Mouse (Mus musculus) embryonic facial prominence, embryonic 14.5 days (tissue): ENCODE measurements around the gene Slco3a1. TPM values are rescaled to one million over a fixed set of nuclear protein-coding genes. Genes with fewer than 3 reads are reported as not detected.

Experiments
- ATAC-seq: fragments of 200-750 bp; cut with Nextera tagmentation; 2 replicates; pipeline ENCODE4 v1.8.0; 2017; ENCODE audit warnings: low read depth, moderate number of reproducible peaks, moderate TSS enrichment
- DNase-seq: peaks from one replicate; pipeline ENCODE4 v3.0.0-alpha.2; 2015; ENCODE audit warnings: low spot score
- H3K27ac ChIP-seq: fragments of 300-500 bp; sonication (generic); replicated peaks from 2 replicates; pipeline ENCODE4 v1.5.1; 2014; ENCODE audit warnings: low read depth, mild to moderate bottlenecking, low read length, moderate library complexity
- H3K27me3 ChIP-seq: fragments of 300-500 bp; sonication (generic); replicated peaks from 2 replicates; pipeline ENCODE4 v1.6.1; 2014; ENCODE audit warnings: low read length; ENCODE audit not compliant: control insufficient read depth, insufficient read depth
- H3K36me3 ChIP-seq: fragments of 300-500 bp; sonication (generic); 2 replicates; pipeline ENCODE4 v1.6.1; 2014; ENCODE audit warnings: low read length, mixed read lengths; ENCODE audit not compliant: control insufficient read depth, insufficient read depth
- H3K4me1 ChIP-seq: fragments of 300-500 bp; sonication (generic); 2 replicates; pipeline ENCODE4 v1.6.1; 2014; ENCODE audit warnings: antibody characterized with exemption, low read length; ENCODE audit not compliant: control insufficient read depth, insufficient read depth
- H3K4me2 ChIP-seq: fragments of 300-500 bp; sonication (generic); 2 replicates; pipeline ENCODE4 v1.6.1; 2014; ENCODE audit warnings: low read depth, mild to moderate bottlenecking, low read length, moderate library complexity, mixed read lengths
- H3K4me3 ChIP-seq: fragments of 300-500 bp; sonication (generic); 2 replicates; pipeline ENCODE4 v1.5.1; 2014; ENCODE audit warnings: low read depth, mild to moderate bottlenecking, low read length
- H3K9ac ChIP-seq: fragments of 300-500 bp; sonication (generic); 2 replicates; pipeline ENCODE4 v1.6.1; 2014; ENCODE audit warnings: low read depth, mild to moderate bottlenecking, low read length, moderate library complexity, mixed read lengths
- H3K9me3 ChIP-seq: fragments of 300-500 bp; sonication (generic); 2 replicates; pipeline ENCODE4 v1.6.1; 2016; ENCODE audit warnings: low read length; ENCODE audit not compliant: control insufficient read depth
- WGBS: fragments of 180-500 bp; shearing (Covaris S2); extraction: QIAGEN DNeasy Blood & Tissue Kit; methylation state at CpG from one replicate; pipeline ENCODE4 v1.1.7; 2014; 5-methylcytosine and 5-hydroxymethylcytosine counted together
- polyA plus RNA-seq: library from polyadenylated mRNA; unstranded; fragments of >200 nt; fragmentation: Nextera tagmentation; extraction: Ambion mirVana; gene quantifications from 2 replicates; pipeline ENCODE4 v1.2.1, GENCODE M21; 2014

The Slco3a1 gene
- polyA plus RNA-seq, 1 experiment from 2014 or later: 13.9 TPM

GRCm38 (mm10) chr7:74525586-74525985 is 29.0 kb downstream of the Slco3a1 start:
- H3K36me3 ChIP-seq: no peaks in the 10 kb centered on the region
- no peaks in the 10 kb centered on the region for H3K9me3 ChIP-seq
- no peak overlapping the region for H3K27ac ChIP-seq
- no peak overlapping the region for H3K4me3 ChIP-seq
- no peaks in the 10 kb centered on the region for H3K27me3 ChIP-seq
- no peak for ATAC-seq
- H3K9ac ChIP-seq: no peak overlapping the region
- DNase-seq: no peak
- H3K4me2 ChIP-seq: no peak overlapping the region
- H3K4me1 ChIP-seq: no peaks in the 10 kb centered on the region
- WGBS: 88% methylated on average over 2 of the region's 2 CpGs

- Histone ChIP-seq H3K4me1 (no peaks in the 10 kb centered on the region), H3K27ac (no peak overlapping the region), H3K36me3 (no peaks in the 10 kb centered on the region), H3K27me3 (no peaks in the 10 kb centered on the region), H3K4me3 (no peak overlapping the region), H3K9ac (no peak overlapping the region), H3K9me3 (no peaks in the 10 kb centered on the region), H3K4me2 (no peak overlapping the region)
- DNase-seq (peak; percentile 26), ATAC-seq (no peak)
- WGBS: 80% methylated on average over 8 of the region's 8 CpGs
Measured at GRCm38 (mm10) chr7:74524188-74524971, 30.2 kb downstream of the Slco3a1 start.

GRCm38 (mm10) chr7:74523086-74523485 is 31.5 kb downstream of the Slco3a1 start:
- H3K27me3 ChIP-seq: no peaks in the 10 kb centered on the region
- no peak overlapping the region for H3K4me2 ChIP-seq
- ATAC-seq (no peak), DNase-seq (no peak)
- 60% methylated on average over 4 of the region's 4 CpGs for WGBS
- no peak overlapping the region for H3K27ac ChIP-seq
- H3K4me3 ChIP-seq: no peak overlapping the region
- H3K9me3 ChIP-seq: no peaks in the 10 kb centered on the region
- H3K9ac ChIP-seq: no peak overlapping the region
- H3K4me1 ChIP-seq: no peaks in the 10 kb centered on the region
- no peaks in the 10 kb centered on the region for H3K36me3 ChIP-seq

DNA sequence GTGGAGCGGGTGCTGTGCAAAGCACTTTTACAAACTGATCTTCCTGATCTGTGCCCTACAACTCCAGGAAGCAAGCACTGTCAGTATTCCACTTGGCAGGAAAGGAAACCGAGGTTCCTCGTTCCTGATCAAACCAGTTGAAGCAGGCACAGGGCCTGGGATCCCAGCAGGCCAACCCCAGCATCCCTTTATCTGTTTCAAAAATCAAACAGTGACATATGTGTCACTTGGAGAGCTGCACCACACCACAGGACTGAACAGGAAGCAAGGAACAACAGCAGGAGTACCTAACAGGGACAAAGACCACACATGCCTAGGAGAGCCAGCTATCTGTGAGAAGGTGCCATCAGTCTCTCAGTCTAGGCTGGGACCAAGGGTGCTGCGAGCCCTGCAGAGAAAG is 32.3 kb downstream of the Slco3a1 start:
- DNase-seq (no peak), ATAC-seq (no peak)
- Histone ChIP-seq H3K4me2 (no peak overlapping the region), H3K4me3 (no peak overlapping the region), H3K4me1 (no peaks in the 10 kb centered on the region), H3K36me3 (no peaks in the 10 kb centered on the region), H3K27me3 (no peaks in the 10 kb centered on the region), H3K9ac (no peak overlapping the region), H3K9me3 (no peaks in the 10 kb centered on the region), H3K27ac (no peak overlapping the region)
- WGBS: 83% methylated on average over 4 of the region's 4 CpGs

GRCm38 (mm10) chr7:74519386-74519785 is 35.2 kb downstream of the Slco3a1 start:
- WGBS: 73% methylated on average over 6 of the region's 6 CpGs

GRCm38 (mm10) chr7:74518776-74519175 is 35.8 kb downstream of the Slco3a1 start:
- DNase-seq (no peak), ATAC-seq (no peak)
- Histone ChIP-seq H3K4me3 (no peak overlapping the region), H3K4me2 (no peak overlapping the region), H3K4me1 (no peaks in the 10 kb centered on the region), H3K9ac (no peak overlapping the region), H3K9me3 (no peaks in the 10 kb centered on the region), H3K27ac (no peak overlapping the region), H3K36me3 (no peaks in the 10 kb centered on the region), H3K27me3 (no peaks in the 10 kb centered on the region)
- WGBS: 89% methylated on average over 1 of the region's 1 CpGs

More at GRCm38 (mm10) chr7:74519386-74519785, 35.2 kb downstream of the Slco3a1 start:
- Histone ChIP-seq H3K4me1 (no peaks in the 10 kb centered on the region), H3K9ac (no peak overlapping the region), H3K27ac (no peak overlapping the region), H3K4me2 (no peak overlapping the region), H3K4me3 (no peak overlapping the region), H3K27me3 (no peaks in the 10 kb centered on the region), H3K36me3 (no peaks in the 10 kb centered on the region), H3K9me3 (no peaks in the 10 kb centered on the region)
- DNase-seq (no peak), ATAC-seq (no peak)

DNA sequence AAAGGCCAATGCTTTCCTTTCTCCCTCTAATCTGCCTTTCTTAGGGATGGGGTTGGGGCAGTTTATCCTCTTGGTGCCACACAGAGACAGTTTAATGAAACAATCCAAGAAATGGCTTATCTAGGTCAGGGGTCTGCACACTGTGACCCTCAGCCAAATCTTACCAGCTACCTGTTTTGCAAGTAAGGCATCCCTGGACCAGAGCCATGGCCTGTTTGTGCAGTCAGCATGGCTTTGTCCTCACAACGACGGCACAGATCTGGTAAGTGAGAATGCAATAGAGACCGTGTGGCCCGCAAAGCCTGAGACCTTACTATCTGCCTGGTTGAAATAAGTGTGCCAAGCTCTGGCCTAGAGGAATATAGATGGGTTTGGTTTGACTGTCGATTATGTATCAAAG is 36.3 kb downstream of the Slco3a1 start:
- no peaks in the 10 kb centered on the region for H3K27me3 ChIP-seq
- no peak overlapping the region for H3K4me3 ChIP-seq
- no peak for DNase-seq
- no peaks in the 10 kb centered on the region for H3K9me3 ChIP-seq
- no peaks in the 10 kb centered on the region for H3K4me1 ChIP-seq
- 85% methylated on average over 5 of the region's 5 CpGs for WGBS
- H3K36me3 ChIP-seq: no peaks in the 10 kb centered on the region
- no peak overlapping the region for H3K27ac ChIP-seq
- H3K9ac ChIP-seq: no peak overlapping the region
- ATAC-seq: no peak
- no peak overlapping the region for H3K4me2 ChIP-seq

- no peak; the same call in 1 of the 2 replicates for ATAC-seq
- Histone ChIP-seq H3K4me3 (no peak overlapping the region), H3K36me3 (no peaks in the 10 kb centered on the region), H3K4me1 (no peaks in the 10 kb centered on the region), H3K4me2 (no peak overlapping the region), H3K9ac (no peak overlapping the region), H3K27ac (no peak overlapping the region), H3K27me3 (no peaks in the 10 kb centered on the region), H3K9me3 (no peaks in the 10 kb centered on the region)
- no peak for DNase-seq
- 78% methylated on average over 1 of the region's 1 CpGs for WGBS
Measured at GRCm38 (mm10) chr7:74510676-74511075, 43.9 kb downstream of the Slco3a1 start.

DNA sequence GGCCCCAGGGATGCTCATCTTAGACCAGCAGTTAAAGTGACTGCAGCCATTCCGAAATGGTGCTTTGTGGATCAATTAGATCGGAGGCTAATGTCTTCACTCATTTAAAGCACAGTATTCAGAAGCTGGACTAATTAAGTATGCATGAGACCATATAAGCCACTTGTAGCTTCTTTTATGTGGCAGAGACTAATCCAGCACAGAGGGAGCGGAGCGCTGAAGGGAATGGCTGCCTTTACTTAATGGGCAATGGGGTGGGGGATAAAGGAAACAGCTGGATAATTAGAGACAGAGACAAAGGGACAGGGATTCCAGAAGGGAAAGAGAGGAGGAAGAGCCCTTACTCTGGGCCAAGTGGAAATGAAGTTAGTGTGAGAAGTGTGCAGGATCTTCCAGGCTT is 46.4 kb downstream of the Slco3a1 start:
- DNase-seq (no peak), ATAC-seq (no peak)
- Histone ChIP-seq H3K4me2 (no peak overlapping the region), H3K9ac (no peak overlapping the region), H3K4me1 (no peaks in the 10 kb centered on the region), H3K9me3 (no peaks in the 10 kb centered on the region), H3K27me3 (no peaks in the 10 kb centered on the region), H3K4me3 (no peak overlapping the region), H3K36me3 (no peaks in the 10 kb centered on the region), H3K27ac (no peak overlapping the region)
- 53% methylated on average over 4 of the region's 4 CpGs for WGBS
